Mouse (Mus musculus) midbrain, postnatal 0 days (tissue): Measurements from ENCODE around the gene Vcl. TPM values are rescaled to one million over a fixed set of nuclear protein-coding genes. Genes with fewer than 3 reads are reported as not detected.

ENCODE experiments used
- ATAC-seq: fragments of 200-750 bp; cut with Nextera tagmentation; 2 replicates; pipeline ENCODE4 v1.8.0; 2017; ENCODE audit warnings: moderate number of reproducible peaks, mild to moderate bottlenecking, moderate TSS enrichment, moderate library complexity; ENCODE audit not compliant: low FRiP score
- DNase-seq: peaks from one replicate; pipeline ENCODE4 v3.0.0-alpha.2; 2015; ENCODE audit warnings: low spot score
- H3K27ac ChIP-seq: fragments of 300-500 bp; sonication (generic); 2 replicates; pipeline ENCODE4 v1.5.1; 2014; ENCODE audit warnings: low read depth, mild to moderate bottlenecking, low read length, mixed read lengths
- H3K27me3 ChIP-seq: fragments of 300-500 bp; sonication (generic); 2 replicates; pipeline ENCODE4 v1.6.1; 2014; ENCODE audit warnings: low read length, control low read depth, mixed read lengths; ENCODE audit not compliant: insufficient read depth
- H3K36me3 ChIP-seq: fragments of 300-500 bp; sonication (generic); 2 replicates; pipeline ENCODE4 v1.6.1; 2014; ENCODE audit warnings: low read length, control low read depth, mixed read lengths; ENCODE audit not compliant: insufficient read depth
- H3K4me1 ChIP-seq: fragments of 300-500 bp; sonication (generic); 2 replicates; pipeline ENCODE4 v1.6.1; 2014; ENCODE audit warnings: mild to moderate bottlenecking, control low read depth, antibody characterized with exemption, low read length, mixed read lengths; ENCODE audit not compliant: insufficient read depth
- H3K4me2 ChIP-seq: fragments of 300-500 bp; sonication (generic); 2 replicates; pipeline ENCODE4 v1.6.1; 2014; ENCODE audit warnings: low read depth, mild to moderate bottlenecking, low read length, mixed read lengths; ENCODE audit not compliant: poor library complexity, severe bottlenecking
- H3K4me3 ChIP-seq: fragments of 300-500 bp; sonication (generic); 2 replicates; pipeline ENCODE4 v1.5.1; 2014; ENCODE audit warnings: low read depth, mild to moderate bottlenecking, low read length, moderate library complexity
- H3K9ac ChIP-seq: fragments of 300-500 bp; sonication (generic); replicated peaks from 2 replicates; pipeline ENCODE4 v1.6.1; 2014; ENCODE audit warnings: mild to moderate bottlenecking, low read length, moderate library complexity, mixed read lengths; ENCODE audit not compliant: poor library complexity, severe bottlenecking
- H3K9me3 ChIP-seq: fragments of 300-500 bp; sonication (generic); 2 replicates; pipeline ENCODE4 v1.6.1; 2016; ENCODE audit warnings: low read length, control low read depth
- CTCF ChIP-seq: IDR thresholded peaks from 2 replicates; pipeline ENCODE4 v1.5.1; 2016; ENCODE audit warnings: antibody characterized with exemption, mild to moderate bottlenecking
- WGBS: fragments of 180-500 bp; shearing (Covaris S2); extraction: QIAGEN DNeasy Blood & Tissue Kit; methylation state at CpG from one replicate; pipeline ENCODE4 v1.1.7; 2014; 5-methylcytosine and 5-hydroxymethylcytosine counted together
- polyA plus RNA-seq: library from polyadenylated mRNA; unstranded; fragments of >200 nt; fragmentation: Nextera tagmentation; extraction: Ambion mirVana; gene quantifications from 2 replicates; pipeline ENCODE4 v1.2.1, GENCODE M21; 2015
- total RNA-seq: library from RNA; depleted of rRNA; stranded (reverse); fragments of >200 nt; gene quantifications from 2 replicates; pipeline ENCODE4 v1.2.3, GENCODE M21; 2014

Vcl gene
- total and polyA plus RNA-seq, 2 experiments from 2014 or later: 8.6 to 21.6 TPM

GRCm38 (mm10) chr14:20997548-20997947 is 68.3 kb downstream of the Vcl start:
- Histone ChIP-seq H3K4me1 (no peaks in the 10 kb centered on the region), H3K4me2 (no peak overlapping the region), H3K36me3 (no peaks in the 10 kb centered on the region), H3K27ac (no peak overlapping the region), H3K9me3 (no peaks in the 10 kb centered on the region), H3K4me3 (no peak overlapping the region), H3K27me3 (no peaks in the 10 kb centered on the region), H3K9ac (no peak overlapping the region)
- no peak for ATAC-seq
- 58% methylated on average over 3 of the region's 3 CpGs for WGBS
- TF ChIP-seq CTCF: no peak
- DNase-seq: peak; percentile 62

GRCm38 (mm10) chr14:20999617-21000016 is 70.4 kb downstream of the Vcl start:
- Histone ChIP-seq H3K4me2 (no peak overlapping the region), H3K36me3 (0 out of 2 replicates have a peak, but pooled peaks cover 3% of the 10 kb centered on the region), H3K27ac (no peak overlapping the region), H3K9ac (no peak overlapping the region), H3K27me3 (no peaks in the 10 kb centered on the region), H3K4me3 (no peak overlapping the region), H3K4me1 (no peaks in the 10 kb centered on the region), H3K9me3 (no peaks in the 10 kb centered on the region)
- ATAC-seq (no peak), DNase-seq (no peak)
- WGBS: 87% methylated on average over 4 of the region's 4 CpGs
- no peak for TF ChIP-seq CTCF

GRCm38 (mm10) chr14:21013800-21014334 is 84.7 kb downstream of the Vcl start:
- WGBS: 93% methylated on average over 5 of the region's 5 CpGs
- Histone ChIP-seq H3K4me1 (no peaks in the 10 kb centered on the region), H3K36me3 (peaks cover 9% of the 10 kb centered on the region), H3K9me3 (no peaks in the 10 kb centered on the region), H3K9ac (no peak overlapping the region), H3K4me2 (no peak overlapping the region), H3K27me3 (no peaks in the 10 kb centered on the region), H3K4me3 (no peak overlapping the region), H3K27ac (no peak overlapping the region)
- DNase-seq: no peak
- TF ChIP-seq CTCF: no peak
- ATAC-seq: no peak

GRCm38 (mm10) chr14:21017871-21018270 is 88.7 kb downstream of the Vcl start:
- Histone ChIP-seq H3K36me3 (peaks cover 14% of the 10 kb centered on the region), H3K4me1 (no peaks in the 10 kb centered on the region), H3K9me3 (no peaks in the 10 kb centered on the region), H3K4me2 (no peak overlapping the region), H3K4me3 (no peak overlapping the region), H3K27me3 (no peaks in the 10 kb centered on the region), H3K27ac (no peak overlapping the region), H3K9ac (no peak overlapping the region)
- DNase-seq (no peak), ATAC-seq (no peak)
- no peak for TF ChIP-seq CTCF
- 95% methylated on average over 5 of the region's 5 CpGs for WGBS

- no peak overlapping the region for H3K4me2 ChIP-seq
- H3K4me1 ChIP-seq: no peaks in the 10 kb centered on the region
- no peaks in the 10 kb centered on the region for H3K27me3 ChIP-seq
- ATAC-seq (peak; percentile 87), DNase-seq (peak; percentile 83)
- H3K27ac ChIP-seq: no peak overlapping the region
- peak; percentile 84 for TF ChIP-seq CTCF
- H3K4me3 ChIP-seq: no peak overlapping the region
- WGBS: 25% methylated on average over 3 of the region's 3 CpGs
- peaks cover 14% of the 10 kb centered on the region for H3K36me3 ChIP-seq
- H3K9me3 ChIP-seq: no peaks in the 10 kb centered on the region
- no peak overlapping the region for H3K9ac ChIP-seq
Observed at GRCm38 (mm10) chr14:21018977-21019376, 89.8 kb downstream of the Vcl start.

GRCm38 (mm10) chr14:21020435-21020834 is 91.2 kb downstream of the Vcl start:
- Histone ChIP-seq H3K27ac (no peak overlapping the region), H3K36me3 (peaks cover 10% of the 10 kb centered on the region), H3K9ac (no peak overlapping the region), H3K27me3 (no peaks in the 10 kb centered on the region), H3K4me1 (no peaks in the 10 kb centered on the region), H3K9me3 (no peaks in the 10 kb centered on the region), H3K4me3 (no peak overlapping the region), H3K4me2 (no peak overlapping the region)
- TF ChIP-seq CTCF: no peak
- ATAC-seq (no peak), DNase-seq (peak; percentile 9)
- 79% methylated on average over 8 of the region's 8 CpGs for WGBS
